Mouse (Mus musculus) inflammation-experienced regulatory T-cells, adult 6 months (primary cell): ENCODE results near the gene Mroh8. TPM values are rescaled to one million over a fixed set of nuclear protein-coding genes. Genes with fewer than 3 reads are reported as not detected.
A peak's percentile ranks its signal among the peaks of the same experiment; 100 is the strongest.
"Not testable (repeated sequence)": the region's sequence is repeated elsewhere in the genome, so short reads cannot be mapped to it uniquely, and the experiment has no call there.

ENCODE experiments used
- ATAC-seq: one replicate; pipeline ENCODE4 v1.8.0; 2017
- polyA plus RNA-seq, 3 experiments: library from polyadenylated mRNA; unstranded; fragments of 100-300 nt; shearing (Covaris generic); gene quantifications; one replicate each; pipeline ENCODE4 v1.2.1; 2017

Mroh8 gene
- polyA plus RNA-seq, 3 experiments from 2014 or later, result 0.09 TPM; not detected in 2

GRCm38 (mm10) chr2:157287542-157287941 is 8.2 kb upstream of the Mroh8 start:
- ATAC-seq, result peak; percentile 46

GRCm38 (mm10) chr2:157283321-157283720 is 4.0 kb upstream of the Mroh8 start:
- no peak for ATAC-seq

- peak; percentile 99 for ATAC-seq
These were observed 483 bp downstream of the Mroh8 start, which contains the start of gene Rpn2 for GRCm38 (mm10) chr2:157278717-157279415. Gene Rpn2, plus strand, starts transcription at chr2:157279017.

- no peak for ATAC-seq
These were observed 15.5 kb downstream of the Mroh8 start for GRCm38 (mm10) chr2:157263832-157264231.

- ATAC-seq, result no peak
These were observed 16.2 kb downstream of the Mroh8 start for GRCm38 (mm10) chr2:157263101-157263500.

GRCm38 (mm10) chr2:157262506-157262905 is 16.8 kb downstream of the Mroh8 start:
- ATAC-seq, result no peak

- ATAC-seq, result no peak
These were observed 17.4 kb downstream of the Mroh8 start for GRCm38 (mm10) chr2:157261930-157262329.

GRCm38 (mm10) chr2:157259720-157260119 is 19.6 kb downstream of the Mroh8 start:
- ATAC-seq, result no peak

GRCm38 (mm10) chr2:157248111-157248510 is 31.2 kb downstream of the Mroh8 start:
- no peak for ATAC-seq

- no peak for ATAC-seq
These were observed 33.7 kb downstream of the Mroh8 start for GRCm38 (mm10) chr2:157245603-157246002.

- ATAC-seq, result no peak
These were observed 34.3 kb downstream of the Mroh8 start for GRCm38 (mm10) chr2:157245001-157245400.

- ATAC-seq, result no peak
These were observed 43.4 kb downstream of the Mroh8 start for GRCm38 (mm10) chr2:157235946-157236345.

GRCm38 (mm10) chr2:157221916-157222315 is 57.4 kb downstream of the Mroh8 start:
- not testable (repeated sequence) for ATAC-seq

GRCm38 (mm10) chr2:157220108-157220507 is 59.2 kb downstream of the Mroh8 start:
- peak; percentile 63 for ATAC-seq

GRCm38 (mm10) chr2:157211731-157212130 is 67.6 kb downstream of the Mroh8 start:
- no peak for ATAC-seq

- ATAC-seq, result peak; percentile 62
These were observed 74.8 kb downstream of the Mroh8 start, which contains the start of gene Rbl1 for GRCm38 (mm10) chr2:157204366-157205218. Gene Rbl1, minus strand, starts transcription at chr2:157204534.

- ATAC-seq, result peak; percentile 35
These were observed 75.6 kb downstream of the Mroh8 start for GRCm38 (mm10) chr2:157203459-157204365.

GRCm38 (mm10) chr2:157203026-157203425 is 76.3 kb downstream of the Mroh8 start:
- ATAC-seq, result no peak

- ATAC-seq, result no peak
These were observed 77.0 kb downstream of the Mroh8 start for GRCm38 (mm10) chr2:157202361-157202760.

- peak; percentile 65 for ATAC-seq
These were observed 78.1 kb downstream of the Mroh8 start for GRCm38 (mm10) chr2:157201081-157201830.

- not testable (repeated sequence) for ATAC-seq
These were observed 80.9 kb downstream of the Mroh8 start for GRCm38 (mm10) chr2:157198405-157198804.

- peak; percentile 32 for ATAC-seq
These were observed 88.7 kb downstream of the Mroh8 start for GRCm38 (mm10) chr2:157190651-157191050.
